ENCODE assay signal across 17 mouse cellular contexts in the genomic region with DNA sequence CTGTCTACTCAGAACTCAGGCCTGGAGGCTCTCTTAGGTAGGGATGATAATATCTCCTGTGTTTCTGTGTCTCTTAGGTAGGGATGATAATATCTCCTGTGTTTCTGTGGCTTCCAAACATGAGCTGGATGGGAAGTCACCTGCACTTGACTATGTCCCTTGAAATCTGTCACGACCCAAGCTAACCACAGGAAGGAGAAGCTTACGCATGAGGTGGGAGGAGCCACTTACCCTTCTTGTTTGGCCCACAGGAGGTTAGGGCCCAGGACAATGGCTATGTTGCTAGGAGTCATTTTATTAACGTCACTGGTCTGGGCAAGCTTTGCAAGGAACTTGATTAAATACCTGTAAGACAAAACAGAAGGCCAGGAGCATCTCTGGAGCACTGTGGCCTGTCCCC.
"Had no signal": no experiment of that assay in that cellular context is flagged by ENCODE, and none has a peak within 500 bp of the region (broad histone marks: within the 10 kb centered on the region; RNA-seq: fewer than 3 reads in every experiment).

No protein-coding gene starts in this region.

- H3K4me3 ChIP-seq: midbrain, embryonic 10.5 days; midbrain, embryonic 12.5 days; neural tube, embryonic 12.5 days; stomach, embryonic 15.5 days had no signal

- H3K27ac ChIP-seq: midbrain, embryonic 10.5 days; midbrain, embryonic 12.5 days; neural tube, embryonic 12.5 days; stomach, embryonic 15.5 days; stomach, postnatal 0 days had no signal

- H3K9me3 ChIP-seq: midbrain, embryonic 10.5 days; midbrain, embryonic 12.5 days; neural tube, embryonic 12.5 days; stomach, embryonic 15.5 days had no signal

- H3K4me2 ChIP-seq: lung, embryonic 14.5 days; midbrain, embryonic 12.5 days; neural tube, embryonic 12.5 days; stomach, embryonic 15.5 days had no signal

- H3K27me3 ChIP-seq: midbrain, embryonic 12.5 days; neural tube, embryonic 12.5 days; stomach, embryonic 15.5 days had no signal

- H3K9ac ChIP-seq: lung, embryonic 14.5 days; midbrain, embryonic 12.5 days; neural tube, embryonic 12.5 days; stomach, embryonic 15.5 days had no signal

- DNase-seq: lung, embryonic 14.5 days; lung, postnatal 10 days; lung, postnatal 4 days; midbrain, embryonic 14.5 days; retina, postnatal 1 day; right cerebral cortex, adult 18-20 months; right cerebral cortex, postnatal 25 days; right cerebral cortex, postnatal 4 days; thymus, adult 2 months; thymus, postnatal 25 days; thymus, postnatal 4 days had no signal

- ATAC-seq: midbrain, embryonic 16.5 days had no signal

- H3K4me1 ChIP-seq: midbrain, embryonic 10.5 days; midbrain, embryonic 12.5 days; neural tube, embryonic 12.5 days; stomach, embryonic 15.5 days had no signal
